Mouse (Mus musculus) kidney, adult 2 months (tissue): ENCODE measurements at regions not wholly inside any gene's neighbourhood (a gene's known extent, or its start where the extent isn't known, plus 50 kb on each side); places are given as distances from the start of the nearest gene placed in this dataset.

Source experiments
- CTCF ChIP-seq: fragments of 200-500 bp; conservative IDR thresholded peaks from 2 replicates; pipeline ENCODE4 v1.5.1; 2011; ENCODE audit warnings: low read depth, mild to moderate bottlenecking, control low read depth, low read length, moderate library complexity, mixed read lengths; ENCODE audit not compliant: insufficient read depth, insufficient read length
- POLR2A ChIP-seq: fragments of 200-500 bp; IDR thresholded peaks from one replicate; pipeline ENCODE4 v1.6.1; 2011; ENCODE audit warnings: low read depth, low read length, control low read depth

DNA sequence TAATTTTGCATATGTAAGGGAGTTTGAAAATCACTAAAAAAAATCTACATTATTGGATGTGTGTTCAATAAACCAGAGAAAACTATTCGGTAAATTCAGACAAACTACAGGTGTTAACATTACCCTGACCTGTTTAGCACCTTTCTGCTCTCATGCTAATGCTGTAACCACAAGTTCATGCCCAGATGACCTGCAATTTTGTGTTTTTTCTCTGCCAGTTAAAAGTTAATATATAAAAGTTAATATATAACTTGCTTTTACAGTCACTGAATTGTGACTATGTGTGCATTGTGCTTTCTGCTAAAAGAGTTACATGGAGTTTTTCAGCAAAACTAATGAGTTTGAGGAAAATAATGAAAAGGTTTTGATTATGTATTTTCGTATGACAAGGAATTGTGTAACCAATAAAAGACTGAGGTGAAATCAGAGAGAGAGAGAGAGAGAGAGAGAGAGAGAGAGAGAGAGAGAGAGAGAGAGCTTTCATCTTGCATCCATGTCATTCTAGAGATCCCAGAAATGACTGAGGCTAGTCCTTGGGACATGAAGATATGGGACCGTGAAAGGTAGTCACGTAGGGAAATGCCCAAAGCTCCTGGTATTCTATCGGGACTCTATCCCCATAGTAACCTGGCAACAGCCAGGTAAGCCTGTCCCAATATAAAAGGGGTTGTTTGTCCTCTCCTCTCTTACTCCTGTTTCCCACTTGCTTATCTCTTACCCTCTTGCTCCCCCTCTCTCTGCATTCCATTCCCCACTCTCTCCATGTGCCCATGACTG lies 340.3 kb upstream of the Gm28363 start:
- TF ChIP-seq POLR2A (no peak), CTCF (no peak)
